Mouse (Mus musculus) ES-Bruce4 (cell line): ENCODE data around the gene Pgm2l1. TPM values are rescaled to one million over a fixed set of nuclear protein-coding genes. Genes with fewer than 3 reads are reported as not detected.

Experiments used
- H3K27ac ChIP-seq: 2 replicates; pipeline ENCODE4 v1.5.1; 2012; ENCODE audit warnings: low read length, inconsistent platforms; ENCODE audit not compliant: insufficient read depth
- H3K27me3 ChIP-seq: 2 replicates; pipeline ENCODE4 v1.6.1; 2012; ENCODE audit warnings: mild to moderate bottlenecking, low read length, inconsistent platforms; ENCODE audit not compliant: control insufficient read depth, poor library complexity, insufficient read depth, severe bottlenecking
- H3K36me3 ChIP-seq: 2 replicates; pipeline ENCODE4 v1.6.1; 2012; ENCODE audit warnings: inconsistent platforms, mild to moderate bottlenecking, low read length, moderate library complexity; ENCODE audit not compliant: control insufficient read depth, poor library complexity, insufficient read depth, severe bottlenecking
- H3K4me1 ChIP-seq: one replicate; pipeline ENCODE4 v1.8.1; 2011; ENCODE audit warnings: low read length; ENCODE audit not compliant: control insufficient read depth, insufficient read depth
- H3K4me3 ChIP-seq: 2 replicates; pipeline ENCODE4 v1.5.1; 2011; ENCODE audit warnings: low read depth, mild to moderate bottlenecking, low read length
- H3K9ac ChIP-seq: 2 replicates; pipeline ENCODE4 v1.6.1; 2012; ENCODE audit warnings: low read depth, mild to moderate bottlenecking, inconsistent platforms; ENCODE audit not compliant: poor library complexity, severe bottlenecking
- H3K9me3 ChIP-seq: replicated peaks from 2 replicates; pipeline ENCODE4 v1.6.1; 2012; ENCODE audit warnings: mild to moderate bottlenecking, low read length, inconsistent platforms; ENCODE audit not compliant: control insufficient read depth, poor library complexity, insufficient read depth, severe bottlenecking
- CTCF ChIP-seq: IDR thresholded peaks from one replicate; pipeline ENCODE4 v1.8.1; 2011; ENCODE audit warnings: low read depth, low read length
- EP300 ChIP-seq: IDR thresholded peaks from 2 replicates; pipeline ENCODE4 v1.6.1; 2011; ENCODE audit warnings: low read depth, low read length; ENCODE audit not compliant: insufficient read depth
- POLR2A ChIP-seq: IDR thresholded peaks from one replicate; pipeline ENCODE4 v1.8.1; 2011; ENCODE audit warnings: low read length; ENCODE audit not compliant: insufficient read depth
- polyA plus RNA-seq: library from polyadenylated mRNA; stranded (reverse); fragments of >200 nt; gene quantifications from 2 replicates; pipeline ENCODE4 v1.2.4, GENCODE M21; 2011; ENCODE audit warnings: low read depth; ENCODE audit not compliant: missing spikeins, insufficient read depth, insufficient read length

Pgm2l1 gene
- polyA plus RNA-seq, 1 experiment: 6.1 TPM

- Histone ChIP-seq H3K9ac (no peak overlapping the region), H3K4me1 (no peaks in the 10 kb centered on the region), H3K36me3 (no peaks in the 10 kb centered on the region), H3K4me3 (no peak overlapping the region), H3K27me3 (peaks cover 1% of the 10 kb centered on the region; the same call in 1 of the 2 replicates), H3K27ac (no peak overlapping the region), H3K9me3 (no peaks in the 10 kb centered on the region)
- TF ChIP-seq CTCF (no peak), POLR2A (no peak), EP300 (no peak)
Measured at GRCm38 (mm10) chr7:100181614-100182013, 45.6 kb upstream of the Pgm2l1 start.

GRCm38 (mm10) chr7:100182388-100182787 lies 44.8 kb upstream of the Pgm2l1 start:
- Histone ChIP-seq H3K9ac (no peak overlapping the region), H3K4me1 (no peaks in the 10 kb centered on the region), H3K9me3 (no peaks in the 10 kb centered on the region), H3K27ac (no peak overlapping the region), H3K36me3 (no peaks in the 10 kb centered on the region), H3K27me3 (peaks cover 1% of the 10 kb centered on the region; the same call in 1 of the 2 replicates), H3K4me3 (no peak overlapping the region)
- TF ChIP-seq POLR2A (no peak), CTCF (no peak)

- H3K4me3 ChIP-seq: no peak overlapping the region
Measured at GRCm38 (mm10) chr7:100187601-100188000, 39.6 kb upstream of the Pgm2l1 start.

GRCm38 (mm10) chr7:100190167-100190566 lies 37.0 kb upstream of the Pgm2l1 start:
- H3K4me3 ChIP-seq: no peak overlapping the region
- no peaks in the 10 kb centered on the region for H3K36me3 ChIP-seq
- H3K9ac ChIP-seq: no peak overlapping the region
- H3K27me3 ChIP-seq: no peaks in the 10 kb centered on the region
- H3K4me1 ChIP-seq: no peaks in the 10 kb centered on the region
- no peak for TF ChIP-seq POLR2A
- no peak for TF ChIP-seq EP300
- TF ChIP-seq CTCF: no peak
- no peak overlapping the region for H3K27ac ChIP-seq
- H3K9me3 ChIP-seq: no peaks in the 10 kb centered on the region

More at GRCm38 (mm10) chr7:100187601-100188000, 39.6 kb upstream of the Pgm2l1 start:
- no peaks in the 10 kb centered on the region for H3K9me3 ChIP-seq
- no peak overlapping the region for H3K9ac ChIP-seq
- TF ChIP-seq CTCF: peak; percentile 85
- TF ChIP-seq EP300: no peak
- no peak overlapping the region for H3K27ac ChIP-seq
- H3K27me3 ChIP-seq: no peaks in the 10 kb centered on the region
- no peaks in the 10 kb centered on the region for H3K36me3 ChIP-seq
- no peaks in the 10 kb centered on the region for H3K4me1 ChIP-seq

- H3K27me3 ChIP-seq: no peaks in the 10 kb centered on the region
- no peaks in the 10 kb centered on the region for H3K36me3 ChIP-seq
- H3K9me3 ChIP-seq: no peaks in the 10 kb centered on the region
- no peaks in the 10 kb centered on the region for H3K4me1 ChIP-seq
- no peak overlapping the region for H3K4me3 ChIP-seq
- no peak overlapping the region for H3K9ac ChIP-seq
- TF ChIP-seq EP300 (no peak), CTCF (peak; percentile 68), POLR2A (no peak)
- no peak overlapping the region for H3K27ac ChIP-seq
Measured at GRCm38 (mm10) chr7:100190778-100191177, 36.4 kb upstream of the Pgm2l1 start.

- Histone ChIP-seq H3K36me3 (no peaks in the 10 kb centered on the region), H3K4me1 (no peaks in the 10 kb centered on the region), H3K9me3 (no peaks in the 10 kb centered on the region), H3K27me3 (no peaks in the 10 kb centered on the region), H3K4me3 (no peak overlapping the region), H3K27ac (no peak overlapping the region), H3K9ac (no peak overlapping the region)
- TF ChIP-seq EP300 (no peak), CTCF (no peak), POLR2A (no peak)
Measured at GRCm38 (mm10) chr7:100201191-100201590, 26.0 kb upstream of the Pgm2l1 start.
